Mouse (Mus musculus) bone marrow macrophage, adult 2 months (primary cell): Measurements from ENCODE around the gene Gm2000. TPM values are rescaled to one million over a fixed set of nuclear protein-coding genes. Genes with fewer than 3 reads are reported as not detected.

Experiments
- H3K27ac ChIP-seq: 2 replicates; pipeline ENCODE4 v1.5.1; 2012; ENCODE audit warnings: low read depth, low read length; ENCODE audit not compliant: insufficient read depth
- H3K4me1 ChIP-seq: 2 replicates; pipeline ENCODE4 v1.6.1; 2012; ENCODE audit warnings: low read length; ENCODE audit not compliant: control insufficient read depth, insufficient read depth
- H3K4me3 ChIP-seq: 2 replicates; pipeline ENCODE4 v1.5.1; 2012; ENCODE audit warnings: mild to moderate bottlenecking, low read length, moderate library complexity; ENCODE audit not compliant: insufficient read depth
- CTCF ChIP-seq: IDR thresholded peaks from 2 replicates; pipeline ENCODE4 v1.5.1; 2012; ENCODE audit warnings: low read depth, mild to moderate bottlenecking, low read length, moderate library complexity
- POLR2A ChIP-seq: IDR thresholded peaks from 2 replicates; pipeline ENCODE4 v1.6.1; 2012; ENCODE audit warnings: mild to moderate bottlenecking, low read depth, low read length, borderline replicate concordance
- polyA plus RNA-seq: library from polyadenylated mRNA; stranded (reverse); fragments of >200 nt; gene quantifications from 2 replicates; pipeline ENCODE4 v1.2.4, GENCODE M21; 2012; ENCODE audit not compliant: missing spikeins, insufficient read depth, insufficient read length

The Gm2000 gene
- 1,413 and 1,455 TPM in 2 replicates for polyA plus RNA-seq

GRCm38 (mm10) chr1:156365740-156366139 is at the start of gene Gm2000:
Gene Gm2000 (plus strand): TSS chr1:156366040.
- TF ChIP-seq CTCF (no peak), POLR2A (no peak)
- H3K27ac ChIP-seq, result no peak within 1 kb of the TSS
- H3K4me3 ChIP-seq, result no peak within 1 kb of the TSS
- no peaks in the 10 kb centered on the region for H3K4me1 ChIP-seq

DNA sequence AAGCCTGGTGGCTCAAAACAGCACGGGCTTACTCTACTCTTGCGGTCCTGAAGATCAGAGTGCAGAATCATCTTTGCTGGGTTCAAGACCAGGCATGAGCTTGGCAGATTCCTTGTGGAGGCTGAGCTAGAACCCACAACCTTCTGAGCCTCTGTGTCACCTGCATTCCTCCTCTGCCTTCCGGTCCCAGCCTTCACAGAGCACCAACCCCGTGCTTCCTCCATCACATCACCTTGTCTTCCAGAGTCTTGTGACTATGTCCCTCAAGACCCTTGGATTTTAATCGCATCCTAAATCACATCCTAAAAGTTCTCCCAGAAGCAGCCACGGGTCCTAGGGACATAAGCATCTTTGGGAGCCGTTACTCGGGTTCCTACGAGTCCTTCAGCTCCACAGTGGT is 42.7 kb upstream of the Gm2000 start:
- Histone ChIP-seq H3K4me1 (no peaks in the 10 kb centered on the region), H3K4me3 (no peak overlapping the region)
- TF ChIP-seq POLR2A, result no peak
- no peak for TF ChIP-seq CTCF

DNA sequence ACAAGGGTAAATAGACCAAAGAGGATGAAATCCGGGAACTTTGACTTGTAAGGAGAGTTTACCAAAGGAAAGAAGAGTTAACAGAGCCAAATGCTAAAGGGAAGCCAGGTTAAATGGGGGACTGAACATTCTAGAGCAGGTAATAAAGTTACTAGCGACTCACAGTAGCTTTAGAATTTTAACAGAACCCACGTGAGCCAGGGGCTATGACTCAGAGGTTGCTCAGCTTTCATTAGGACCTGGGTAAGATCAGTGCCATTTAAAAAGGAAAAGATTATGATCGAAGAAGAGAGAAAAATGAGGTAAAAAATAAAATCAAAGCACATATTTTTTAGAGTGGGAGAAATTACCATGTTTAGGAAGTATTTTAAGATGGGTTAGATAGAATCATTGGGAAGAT is 25.0 kb upstream of the Gm2000 start:
- no peaks in the 10 kb centered on the region for H3K4me1 ChIP-seq
- no peak overlapping the region for H3K4me3 ChIP-seq
- no peak overlapping the region for H3K27ac ChIP-seq
- TF ChIP-seq CTCF, result no peak
- TF ChIP-seq POLR2A, result no peak

More for the DNA sequence above, 42.7 kb upstream of the Gm2000 start:
- no peak overlapping the region for H3K27ac ChIP-seq

- no peak overlapping the region for H3K4me3 ChIP-seq
- no peak for TF ChIP-seq POLR2A
- TF ChIP-seq CTCF, result no peak
- no peak overlapping the region for H3K27ac ChIP-seq
- no peaks in the 10 kb centered on the region for H3K4me1 ChIP-seq
These were observed 21.4 kb upstream of the Gm2000 start for GRCm38 (mm10) chr1:156344433-156344832.

DNA sequence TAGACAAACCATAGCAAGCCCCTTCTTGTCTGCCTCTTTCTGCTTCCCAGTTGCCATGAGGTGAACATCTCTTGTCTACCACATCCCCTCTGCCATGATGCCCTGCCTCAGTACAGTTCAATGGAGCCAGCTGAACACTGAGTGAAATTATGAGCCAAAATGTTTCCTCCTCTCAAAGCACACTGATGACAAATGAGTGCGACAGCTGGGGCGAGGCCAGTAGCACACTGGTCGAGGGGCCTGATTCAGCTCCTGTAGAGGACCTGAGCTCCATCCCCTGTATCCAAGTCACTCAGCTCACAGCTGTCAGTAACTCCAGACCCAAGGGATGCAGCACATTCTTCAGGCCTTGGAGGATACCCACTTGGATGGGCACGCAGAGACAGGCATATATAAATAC is 20.2 kb upstream of the Gm2000 start:
- Histone ChIP-seq H3K4me1 (no peaks in the 10 kb centered on the region), H3K4me3 (no peak overlapping the region), H3K27ac (no peak overlapping the region)
- TF ChIP-seq CTCF, result no peak
- no peak for TF ChIP-seq POLR2A

DNA sequence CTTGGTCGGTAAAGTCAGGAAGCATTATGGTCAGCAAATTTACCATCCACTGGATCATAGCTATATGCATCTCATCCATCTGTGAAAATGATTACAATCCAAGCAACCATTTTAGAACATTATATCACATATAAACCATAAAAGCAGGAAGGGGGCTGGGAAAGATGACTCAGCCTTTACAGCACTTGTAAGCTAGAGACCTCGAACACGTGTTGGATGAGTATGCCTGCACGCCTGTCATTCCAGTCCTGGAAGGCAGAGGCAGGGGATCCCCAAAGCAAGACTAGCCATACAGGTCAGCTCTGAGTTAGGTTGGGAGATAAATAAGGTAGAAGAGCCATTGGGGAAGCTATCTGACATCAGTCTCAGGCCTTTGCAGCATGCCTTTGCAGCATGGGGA is 16.8 kb upstream of the Gm2000 start:
- Histone ChIP-seq H3K27ac (no peak overlapping the region), H3K4me3 (no peak overlapping the region), H3K4me1 (no peaks in the 10 kb centered on the region)
- TF ChIP-seq CTCF (no peak), POLR2A (no peak)

GRCm38 (mm10) chr1:156350441-156350840 is 15.4 kb upstream of the Gm2000 start:
- Histone ChIP-seq H3K4me3 (no peak overlapping the region), H3K27ac (no peak overlapping the region), H3K4me1 (no peaks in the 10 kb centered on the region)
- TF ChIP-seq POLR2A (no peak), CTCF (no peak)

DNA sequence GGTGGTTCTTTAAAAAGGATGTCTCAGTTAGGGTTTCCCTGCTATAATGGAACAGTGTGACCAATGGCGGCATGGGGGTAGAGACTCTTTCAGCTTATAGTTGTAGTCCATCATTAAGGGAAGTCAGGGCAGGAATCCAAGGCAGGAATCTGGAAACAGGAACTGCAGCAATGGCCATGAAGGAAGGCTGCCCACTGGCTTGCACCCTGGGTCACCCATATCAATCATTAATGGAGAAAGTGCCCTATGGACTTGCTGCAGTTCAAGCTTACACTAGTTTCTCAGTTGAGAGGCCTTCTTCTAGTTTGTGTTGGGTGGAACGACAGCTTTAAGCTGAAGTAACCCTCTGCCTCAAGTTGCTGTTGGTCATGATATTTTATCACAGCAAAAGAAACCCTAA is 13.4 kb upstream of the Gm2000 start:
- no peaks in the 10 kb centered on the region for H3K4me1 ChIP-seq
- H3K4me3 ChIP-seq, result no peak overlapping the region
- no peak for TF ChIP-seq POLR2A
- TF ChIP-seq CTCF, result no peak
- H3K27ac ChIP-seq, result no peak overlapping the region

- H3K4me1 ChIP-seq, result no peaks in the 10 kb centered on the region
- H3K4me3 ChIP-seq, result no peak overlapping the region
These were observed 15.4 kb downstream of the Gm2000 start for GRCm38 (mm10) chr1:156381217-156381616.

GRCm38 (mm10) chr1:156386232-156386631 is 20.4 kb downstream of the Gm2000 start:
- Histone ChIP-seq H3K4me3 (no peak overlapping the region), H3K27ac (no peak overlapping the region), H3K4me1 (no peaks in the 10 kb centered on the region)
- TF ChIP-seq CTCF (no peak), POLR2A (no peak)

More at GRCm38 (mm10) chr1:156381217-156381616, 15.4 kb downstream of the Gm2000 start:
- no peak for TF ChIP-seq CTCF
- TF ChIP-seq POLR2A, result no peak
- H3K27ac ChIP-seq, result no peak overlapping the region

DNA sequence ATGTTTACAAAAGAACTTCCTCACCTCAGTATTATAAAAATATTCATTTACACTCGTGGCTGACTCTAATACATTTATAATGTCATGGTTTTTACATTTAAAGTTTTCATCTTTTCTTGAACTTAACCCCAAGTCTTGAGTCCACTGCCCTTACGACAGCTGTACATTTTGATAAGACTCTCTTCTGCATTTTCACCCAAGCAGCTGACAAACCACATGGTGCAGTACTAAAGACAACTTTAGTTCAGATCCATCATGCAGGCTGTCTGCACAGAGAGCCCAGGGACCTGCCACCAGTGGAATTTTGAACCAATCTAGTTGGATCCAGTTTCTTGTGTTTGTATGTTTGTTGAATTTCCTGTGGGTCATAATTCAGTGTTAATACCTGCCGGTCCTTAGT is 21.0 kb downstream of the Gm2000 start:
- Histone ChIP-seq H3K4me3 (no peak overlapping the region), H3K27ac (no peak overlapping the region), H3K4me1 (no peaks in the 10 kb centered on the region)
- TF ChIP-seq CTCF (no peak), POLR2A (no peak)
